8 mouse cellular contexts compared by ENCODE assay signal in genomic region chr8:11549706-11550105, GRCm38 (mm10). TPM values are rescaled to one million over a fixed set of nuclear protein-coding genes. Genes with fewer than 3 reads are reported as not detected.
DNase-seq lines count a peak whose midpoint lies in the region; ATAC-seq and TF ChIP-seq lines count a peak whose summit lies in the region.

No protein-coding gene starts in this region.

- 20% methylated on average over 7 of the region's 7 CpGs for WGBS in forebrain, embryonic 11.5 days
- 21% methylated on average over 7 of the region's 7 CpGs for WGBS in hindbrain, embryonic 15.5 days
- WGBS in liver, embryonic 12.5 days (ENCODE audit: insufficient replicate concordance) = 8% methylated on average over 7 of the region's 7 CpGs

- peak overlapping the region; percentile 19 for H3ac ChIP-seq in myocyte (ENCODE audit: control insufficient read depth, insufficient read length)

- H3K9me3 ChIP-seq in forebrain, embryonic 11.5 days (ENCODE audit: control insufficient read depth, low read length) = no peaks in the 10 kb centered on the region
- no peaks in the 10 kb centered on the region for H3K9me3 ChIP-seq in hindbrain, embryonic 15.5 days
- H3K9me3 ChIP-seq in liver, embryonic 12.5 days (replicated peaks) = no peaks in the 10 kb centered on the region

- H3K4me1 ChIP-seq in forebrain, embryonic 11.5 days (replicated peaks; ENCODE audit: control insufficient read depth, insufficient read depth, low read length) = peaks cover 11% of the 10 kb centered on the region; the same call in 1 of the 2 replicates
- peaks cover 30% of the 10 kb centered on the region for H3K4me1 ChIP-seq in hindbrain, embryonic 15.5 days (replicated peaks)
- peaks cover 48% of the 10 kb centered on the region for H3K4me1 ChIP-seq in liver, embryonic 12.5 days

- peak overlapping the region; percentile 73 for H3K4me2 ChIP-seq in forebrain, embryonic 11.5 days (ENCODE audit: low read depth, low read length, severe bottlenecking)
- peak overlapping the region; percentile 72 for H3K4me2 ChIP-seq in hindbrain, embryonic 15.5 days
- H3K4me2 ChIP-seq in liver, embryonic 12.5 days = peak overlapping the region; percentile 86
- H3K4me2 ChIP-seq in myocyte (ENCODE audit: low read depth) = peak overlapping the region; percentile 98

- no peak for TF ChIP-seq POLR2A in myocyte (IDR thresholded peaks at IDR 0.05; ENCODE audit: insufficient read length, low read depth)

- no peaks in the 10 kb centered on the region for H3K79me2 ChIP-seq in myocyte (ENCODE audit: control insufficient read depth, insufficient read depth)

- H3K27me3 ChIP-seq in forebrain, embryonic 11.5 days (ENCODE audit: control insufficient read depth, insufficient read depth, low read length) = no peaks in the 10 kb centered on the region
- no peaks in the 10 kb centered on the region for H3K27me3 ChIP-seq in hindbrain, embryonic 15.5 days
- no peaks in the 10 kb centered on the region for H3K27me3 ChIP-seq in liver, embryonic 12.5 days (replicated peaks)
- H3K27me3 ChIP-seq in myocyte (ENCODE audit: control insufficient read depth, insufficient read depth, insufficient read length) = no peaks in the 10 kb centered on the region

- H3K27ac ChIP-seq in forebrain, embryonic 11.5 days (ENCODE audit: low read depth, low read length) = no peak overlapping the region
- peak overlapping the region; percentile 90; the same call in 1 of the 2 replicates for H3K27ac ChIP-seq in hindbrain, embryonic 15.5 days (replicated peaks)
- peak overlapping the region; percentile 89 for H3K27ac ChIP-seq in liver, embryonic 12.5 days

- H3K9ac ChIP-seq in forebrain, embryonic 11.5 days (ENCODE audit: low read length) = no peak overlapping the region; the same call in 1 of the 2 replicates
- peak overlapping the region; percentile 91; the same call in 1 of the 2 replicates for H3K9ac ChIP-seq in hindbrain, embryonic 15.5 days
- peak overlapping the region; percentile 80 for H3K9ac ChIP-seq in liver, embryonic 12.5 days

- no peak for ATAC-seq in forebrain, embryonic 11.5 days (replicated peaks; ENCODE audit: low FRiP score)
- ATAC-seq in hindbrain, embryonic 15.5 days (ENCODE audit: low FRiP score, low read depth) = no peak
- ATAC-seq in liver, embryonic 12.5 days = no peak

- peak; percentile 35 for DNase-seq in ovary, postnatal 36 days (ENCODE audit: low spot score)
- DNase-seq in ovary, postnatal 10 days (ENCODE audit: low spot score) = no peak
- peak; percentile 55 for DNase-seq in brain, adult 2 months (ENCODE audit: low read depth, low spot score)
- peak; percentile 67 for DNase-seq in forebrain, embryonic 11.5 days (ENCODE audit: low spot score)
- DNase-seq in thymus, postnatal 25 days = peak; percentile 57

- peak overlapping the region; percentile 72 for H3K4me3 ChIP-seq in forebrain, embryonic 11.5 days (ENCODE audit: low read depth, low read length)
- peak overlapping the region; percentile 76 for H3K4me3 ChIP-seq in hindbrain, embryonic 15.5 days
- H3K4me3 ChIP-seq in liver, embryonic 12.5 days = peak overlapping the region; percentile 81
- peak overlapping the region; percentile 34 for H3K4me3 ChIP-seq in myocyte

- H3K36me3 ChIP-seq in forebrain, embryonic 11.5 days (ENCODE audit: control insufficient read depth, insufficient read depth, low read length) = no peaks in the 10 kb centered on the region
- H3K36me3 ChIP-seq in hindbrain, embryonic 15.5 days = peaks cover 3% of the 10 kb centered on the region; the same call in 1 of the 2 replicates
- peaks cover 31% of the 10 kb centered on the region for H3K36me3 ChIP-seq in liver, embryonic 12.5 days
- no peaks in the 10 kb centered on the region for H3K36me3 ChIP-seq in myocyte (ENCODE audit: control insufficient read depth, insufficient read depth)

TF ChIP-seq in myocyte, 11 proteins besides CTCF, POLR2A, EP300 and RAD21:
- TF ChIP-seq TCF12 (IDR thresholded peaks at IDR 0.05; ENCODE audit: insufficient read depth, poor library complexity, severe bottlenecking) (no peak), TCF3 (IDR thresholded peaks at IDR 0.05; ENCODE audit: insufficient read length, low read depth) (no peak), POLR2AphosphoS2 (IDR thresholded peaks at IDR 0.05; ENCODE audit: insufficient read length, low read depth) (no peak), USF1 (IDR thresholded peaks at IDR 0.05; ENCODE audit: low read depth) (no peak), REST (IDR thresholded peaks at IDR 0.05; ENCODE audit: insufficient read depth, insufficient read length) (no peak), E2F4 (IDR thresholded peaks at IDR 0.05; ENCODE audit: insufficient read depth) (no peak), CEBPB (IDR thresholded peaks at IDR 0.05; ENCODE audit: insufficient read depth, poor library complexity, severe bottlenecking) (no peak), MYOG (IDR thresholded peaks at IDR 0.05; ENCODE audit: control insufficient read depth in 1 of 3, insufficient read depth in 1 of 3, insufficient read length in 2 of 3, low read depth in 2 of 3) (no peak), SRF (IDR thresholded peaks at IDR 0.05; ENCODE audit: control insufficient read depth, insufficient read length, low read depth) (no peak)

RNA-seq across cellular contexts. Expression of gene Cars2, which starts 0.9 kb away (rescaled TPM):
- polyA plus RNA-seq in forebrain, embryonic 11.5 days (2014; fragmentation: Nextera tagmentation; extraction: Ambion mirVana) = 19.9 and 21.6 TPM in 2 replicates
- polyA plus RNA-seq in hindbrain, embryonic 15.5 days (2015; fragmentation: Nextera tagmentation; extraction: Ambion mirVana) = 23.2 and 25.2 TPM in 2 replicates
- polyA plus RNA-seq in liver, embryonic 12.5 days (2016; fragmentation: Nextera tagmentation; extraction: Ambion mirVana) = 20.9 and 22.2 TPM in 2 replicates
- 14.4 TPM for polyA plus RNA-seq in myocyte (2012; fragmentation: generic; extraction: Trizol)

RNA-seq across cellular contexts. Expression of gene Ing1, which starts 5.7 kb away (rescaled TPM):
- 42.9 and 46.8 TPM in 2 replicates for polyA plus RNA-seq in forebrain, embryonic 11.5 days (2014; fragmentation: Nextera tagmentation; extraction: Ambion mirVana)
- polyA plus RNA-seq in hindbrain, embryonic 15.5 days (2015; fragmentation: Nextera tagmentation; extraction: Ambion mirVana) = 45.7 TPM in 2 replicates
- 21.6 and 22.8 TPM in 2 replicates for polyA plus RNA-seq in liver, embryonic 12.5 days (2016; fragmentation: Nextera tagmentation; extraction: Ambion mirVana)
- 21.8 TPM for polyA plus RNA-seq in myocyte (2012; fragmentation: generic; extraction: Trizol)

RNA-seq across cellular contexts. Expression of gene Naxd, which starts 52.4 kb away (rescaled TPM):
- polyA plus RNA-seq in forebrain, embryonic 11.5 days (2014; fragmentation: Nextera tagmentation; extraction: Ambion mirVana) = 99.2 and 110 TPM in 2 replicates
- polyA plus RNA-seq in hindbrain, embryonic 15.5 days (2015; fragmentation: Nextera tagmentation; extraction: Ambion mirVana) = 144 and 148 TPM in 2 replicates
- 44.6 and 52.1 TPM in 2 replicates for polyA plus RNA-seq in liver, embryonic 12.5 days (2016; fragmentation: Nextera tagmentation; extraction: Ambion mirVana)
- polyA plus RNA-seq in myocyte (2012; fragmentation: generic; extraction: Trizol) = 89.2 TPM
